14 mouse cellular contexts compared by ENCODE assay signal in the genomic region with DNA sequence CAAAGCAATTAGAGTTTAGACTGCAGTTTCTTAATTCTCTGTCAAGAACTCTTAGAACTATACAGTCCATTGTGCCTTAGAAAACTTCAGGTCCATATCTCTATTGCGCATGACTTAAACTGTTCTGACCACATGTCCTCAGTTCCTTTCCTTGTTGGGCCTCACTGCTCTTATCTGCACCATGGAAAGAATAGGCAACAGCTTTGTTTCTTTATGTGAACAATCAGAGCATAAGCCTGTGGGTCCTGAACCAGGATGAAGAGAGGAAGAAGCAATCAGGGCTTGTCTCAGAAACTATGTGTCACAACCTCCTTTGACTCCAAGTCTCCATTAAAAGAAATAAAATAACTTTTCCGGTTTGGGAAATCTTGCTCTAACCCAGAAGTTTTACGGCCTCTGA.
DNase-seq lines count a peak whose midpoint lies in the region; ATAC-seq and TF ChIP-seq lines count a peak whose summit lies in the region.
"Had no signal": no experiment of that assay in that cellular context is flagged by ENCODE, and none has a peak within 500 bp of the region (broad histone marks: within the 10 kb centered on the region; RNA-seq: fewer than 3 reads in every experiment).

No protein-coding gene starts in this region.

- 76% methylated on average over 3 of the region's 3 CpGs for WGBS in heart, embryonic 11.5 days (ENCODE audit: insufficient replicate concordance)
- 77% methylated on average over 3 of the region's 3 CpGs for WGBS in kidney, embryonic 16.5 days
- WGBS in small intestine, adult 2 months: 76% methylated on average over 3 of the region's 3 CpGs

- no peaks in the 10 kb centered on the region for H3K4me1 ChIP-seq in heart, embryonic 11.5 days (ENCODE audit: control insufficient read depth, insufficient read depth, low read length)
- no peaks in the 10 kb centered on the region for H3K4me1 ChIP-seq in kidney, embryonic 16.5 days (ENCODE audit: insufficient read depth, low read length)
- H3K4me1 ChIP-seq in small intestine, adult 2 months (ENCODE audit: control insufficient read depth, insufficient read depth, insufficient read length, low read length): no peaks in the 10 kb centered on the region
- H3K4me1 ChIP-seq: embryonic facial prominence, embryonic 12.5 days; limb, embryonic 12.5 days; neural tube, embryonic 13.5 days had no signal

- 0 out of 2 replicates have a peak, but pooled peaks have one; percentile 26 for ATAC-seq in heart, embryonic 11.5 days (replicated peaks; ENCODE audit: insufficient number of reproducible peaks, low FRiP score, low TSS enrichment)
- ATAC-seq in kidney, embryonic 16.5 days (ENCODE audit: low FRiP score, low TSS enrichment): peak; percentile 42; the same call in 1 of the 2 replicates

- H3K9ac ChIP-seq in heart, embryonic 11.5 days (ENCODE audit: low read depth, low read length): no peak overlapping the region
- H3K9ac ChIP-seq in kidney, embryonic 16.5 days (replicated peaks; ENCODE audit: low read length): no peak overlapping the region
- H3K9ac ChIP-seq: embryonic facial prominence, embryonic 12.5 days; limb, embryonic 12.5 days; neural tube, embryonic 13.5 days had no signal

- no peaks in the 10 kb centered on the region for H3K9me3 ChIP-seq in heart, embryonic 11.5 days (replicated peaks; ENCODE audit: control insufficient read depth, low read length)
- H3K9me3 ChIP-seq in kidney, embryonic 16.5 days (ENCODE audit: low read length): no peaks in the 10 kb centered on the region
- H3K9me3 ChIP-seq: embryonic facial prominence, embryonic 12.5 days; limb, embryonic 12.5 days; megakaryocyte, embryonic 14.5 days; neural tube, embryonic 13.5 days had no signal

- no peak for TF ChIP-seq CTCF in small intestine, adult 2 months (IDR thresholded peaks at IDR 0.05; ENCODE audit: extremely low read depth, insufficient read length, insufficient replicate concordance, low read depth, low read length)

- H3K27ac ChIP-seq in heart, embryonic 11.5 days (ENCODE audit: low read depth, low read length): peak overlapping the region; percentile 74; the same call in 1 of the 2 replicates
- peak overlapping the region; percentile 69 for H3K27ac ChIP-seq in kidney, embryonic 16.5 days (ENCODE audit: low read length)
- H3K27ac ChIP-seq in small intestine, adult 2 months (ENCODE audit: insufficient read depth, low read depth, low read length): 0 out of 2 replicates have a peak overlapping the region, but pooled peaks have one; percentile 34
- H3K27ac ChIP-seq: embryonic facial prominence, embryonic 12.5 days; limb, embryonic 12.5 days; neural tube, embryonic 13.5 days had no signal

- no peak overlapping the region for H3K4me3 ChIP-seq in heart, embryonic 11.5 days (ENCODE audit: low read depth, low read length)
- no peak overlapping the region for H3K4me3 ChIP-seq in kidney, embryonic 16.5 days (ENCODE audit: low read length)
- no peak overlapping the region for H3K4me3 ChIP-seq in small intestine, adult 2 months (ENCODE audit: low read depth, low read length)
- H3K4me3 ChIP-seq: embryonic facial prominence, embryonic 12.5 days; limb, embryonic 12.5 days; neural tube, embryonic 13.5 days had no signal

- no peak for TF ChIP-seq POLR2A in small intestine, adult 2 months (IDR thresholded peaks at IDR 0.05; ENCODE audit: low read depth, low read length)

- no peak overlapping the region for H3K4me2 ChIP-seq in heart, embryonic 11.5 days
- H3K4me2 ChIP-seq in kidney, embryonic 16.5 days (replicated peaks; ENCODE audit: low read depth, low read length): no peak overlapping the region
- H3K4me2 ChIP-seq: embryonic facial prominence, embryonic 12.5 days; limb, embryonic 12.5 days; neural tube, embryonic 13.5 days had no signal

- no peaks in the 10 kb centered on the region for H3K27me3 ChIP-seq in heart, embryonic 11.5 days (ENCODE audit: control insufficient read depth, insufficient read depth, low read length)
- H3K27me3 ChIP-seq in kidney, embryonic 16.5 days (ENCODE audit: insufficient read depth, low read length): peaks cover 8% of the 10 kb centered on the region; the same call in 1 of the 2 replicates
- no peaks in the 10 kb centered on the region for H3K27me3 ChIP-seq in small intestine, adult 2 months (ENCODE audit: control insufficient read depth, insufficient read depth, low read length)
- H3K27me3 ChIP-seq: embryonic facial prominence, embryonic 12.5 days; limb, embryonic 12.5 days; neural tube, embryonic 13.5 days had no signal

- no peak for DNase-seq in heart, postnatal 4 days
- no peak for DNase-seq in kidney, postnatal 10 days
- DNase-seq in lung, postnatal 36 days: peak; percentile 21
- DNase-seq in lung, postnatal 25 days (ENCODE audit: low spot score): no peak
- DNase-seq in urinary bladder, adult 2 months (ENCODE audit: low spot score): no peak
- DNase-seq: cerebellum, postnatal 25 days; retina, postnatal 1 day had no signal

- no peaks in the 10 kb centered on the region for H3K36me3 ChIP-seq in heart, embryonic 11.5 days (ENCODE audit: control insufficient read depth, insufficient read depth, low read length)
- H3K36me3 ChIP-seq in kidney, embryonic 16.5 days (ENCODE audit: insufficient read depth, low read length): no peaks in the 10 kb centered on the region
- no peaks in the 10 kb centered on the region for H3K36me3 ChIP-seq in small intestine, adult 2 months (ENCODE audit: control insufficient read depth, insufficient read depth, low read length)
- H3K36me3 ChIP-seq: embryonic facial prominence, embryonic 12.5 days; limb, embryonic 12.5 days; neural tube, embryonic 13.5 days had no signal
